Mouse (Mus musculus): ENCODE data around the gene Abtb2. TPM values are rescaled to one million over a fixed set of nuclear protein-coding genes. Genes with fewer than 3 reads are reported as not detected.
A peak's percentile ranks its signal among the peaks of the same experiment; 100 is the strongest.

Abtb2 gene
- polyA plus RNA-seq, 1 experiment from 2014 or later = 3.8 TPM

GRCm38 (mm10) chr2:103680364-103681110 is 114.4 kb downstream of the Abtb2 start:
- Histone ChIP-seq H3K4me2 (ENCODE audit: low read length) (no peak overlapping the region), H3K9me3 (replicated peaks; ENCODE audit: control insufficient read depth, low read length) (no peaks in the 10 kb centered on the region), H3K9ac (ENCODE audit: low read length) (no peak overlapping the region), H3K27me3 (replicated peaks; ENCODE audit: control insufficient read depth, insufficient read depth, low read length) (no peaks in the 10 kb centered on the region), H3K4me1 (ENCODE audit: control insufficient read depth, insufficient read depth, low read length) (peaks cover 20% of the 10 kb centered on the region; the same call in 1 of the 2 replicates), H3K36me3 (ENCODE audit: control insufficient read depth, insufficient read depth, low read length) (no peaks in the 10 kb centered on the region), H3K4me3 (ENCODE audit: low read depth, low read length) (no peak overlapping the region), H3K27ac (ENCODE audit: low read depth, low read length) (no peak overlapping the region)
- 84% methylated on average over 9 of the region's 9 CpGs for WGBS
- DNase-seq (ENCODE audit: low spot score) (no peak), ATAC-seq (no peak)

GRCm38 (mm10) chr2:103681149-103681548 is 115.0 kb downstream of the Abtb2 start:
- H3K4me3 ChIP-seq (ENCODE audit: low read depth, low read length) = no peak overlapping the region
- H3K27ac ChIP-seq (ENCODE audit: low read depth, low read length) = no peak overlapping the region
- 88% methylated on average over 5 of the region's 5 CpGs for WGBS
- no peak overlapping the region for H3K9ac ChIP-seq (ENCODE audit: low read length)
- peaks cover 20% of the 10 kb centered on the region; the same call in 1 of the 2 replicates for H3K4me1 ChIP-seq (ENCODE audit: control insufficient read depth, insufficient read depth, low read length)
- H3K36me3 ChIP-seq (ENCODE audit: control insufficient read depth, insufficient read depth, low read length) = no peaks in the 10 kb centered on the region
- no peaks in the 10 kb centered on the region for H3K9me3 ChIP-seq (replicated peaks; ENCODE audit: control insufficient read depth, low read length)
- DNase-seq (ENCODE audit: low spot score) (no peak), ATAC-seq (no peak)
- H3K4me2 ChIP-seq (ENCODE audit: low read length) = no peak overlapping the region
- H3K27me3 ChIP-seq (replicated peaks; ENCODE audit: control insufficient read depth, insufficient read depth, low read length) = no peaks in the 10 kb centered on the region

GRCm38 (mm10) chr2:103682261-103682722 is 116.2 kb downstream of the Abtb2 start:
- Histone ChIP-seq H3K9me3 (replicated peaks; ENCODE audit: control insufficient read depth, low read length) (no peaks in the 10 kb centered on the region), H3K4me2 (ENCODE audit: low read length) (no peak overlapping the region), H3K9ac (ENCODE audit: low read length) (no peak overlapping the region), H3K27ac (ENCODE audit: low read depth, low read length) (no peak overlapping the region), H3K36me3 (ENCODE audit: control insufficient read depth, insufficient read depth, low read length) (no peaks in the 10 kb centered on the region), H3K4me3 (ENCODE audit: low read depth, low read length) (no peak overlapping the region), H3K27me3 (replicated peaks; ENCODE audit: control insufficient read depth, insufficient read depth, low read length) (no peaks in the 10 kb centered on the region), H3K4me1 (ENCODE audit: control insufficient read depth, insufficient read depth, low read length) (peaks cover 20% of the 10 kb centered on the region; the same call in 1 of the 2 replicates)
- ATAC-seq = no peak
- DNase-seq (ENCODE audit: low spot score) = no peak
- WGBS = 78% methylated on average over 9 of the region's 9 CpGs

- Histone ChIP-seq H3K36me3 (ENCODE audit: control insufficient read depth, insufficient read depth, low read length) (no peaks in the 10 kb centered on the region), H3K4me3 (ENCODE audit: low read depth, low read length) (no peak overlapping the region), H3K9me3 (replicated peaks; ENCODE audit: control insufficient read depth, low read length) (no peaks in the 10 kb centered on the region), H3K9ac (ENCODE audit: low read length) (no peak overlapping the region), H3K27me3 (replicated peaks; ENCODE audit: control insufficient read depth, insufficient read depth, low read length) (no peaks in the 10 kb centered on the region), H3K4me2 (ENCODE audit: low read length) (no peak overlapping the region), H3K27ac (ENCODE audit: low read depth, low read length) (no peak overlapping the region), H3K4me1 (ENCODE audit: control insufficient read depth, insufficient read depth, low read length) (peaks cover 15% of the 10 kb centered on the region; the same call in 1 of the 2 replicates)
- DNase-seq (ENCODE audit: low spot score) = peak; percentile 83
- ATAC-seq = peak; percentile 83
- 57% methylated on average over 9 of the region's 9 CpGs for WGBS
Observed at GRCm38 (mm10) chr2:103682927-103683442, 116.9 kb downstream of the Abtb2 start.

- H3K4me3 ChIP-seq (ENCODE audit: low read depth, low read length) = no peak overlapping the region
- H3K9me3 ChIP-seq (replicated peaks; ENCODE audit: control insufficient read depth, low read length) = no peaks in the 10 kb centered on the region
- DNase-seq (ENCODE audit: low spot score) = no peak
- H3K36me3 ChIP-seq (ENCODE audit: control insufficient read depth, insufficient read depth, low read length) = no peaks in the 10 kb centered on the region
- H3K9ac ChIP-seq (ENCODE audit: low read length) = no peak overlapping the region
- 77% methylated on average over 2 of the region's 2 CpGs for WGBS
- peaks cover 15% of the 10 kb centered on the region; the same call in 1 of the 2 replicates for H3K4me1 ChIP-seq (ENCODE audit: control insufficient read depth, insufficient read depth, low read length)
- H3K27ac ChIP-seq (ENCODE audit: low read depth, low read length) = no peak overlapping the region
- no peak overlapping the region for H3K4me2 ChIP-seq (ENCODE audit: low read length)
- no peak for ATAC-seq
- H3K27me3 ChIP-seq (replicated peaks; ENCODE audit: control insufficient read depth, insufficient read depth, low read length) = no peaks in the 10 kb centered on the region
Observed at GRCm38 (mm10) chr2:103684431-103684830, 118.3 kb downstream of the Abtb2 start.

GRCm38 (mm10) chr2:103684926-103685577 is 118.9 kb downstream of the Abtb2 start:
- 74% methylated on average over 7 of the region's 7 CpGs for WGBS
- Histone ChIP-seq H3K27ac (ENCODE audit: low read depth, low read length) (no peak overlapping the region), H3K27me3 (replicated peaks; ENCODE audit: control insufficient read depth, insufficient read depth, low read length) (no peaks in the 10 kb centered on the region), H3K4me3 (ENCODE audit: low read depth, low read length) (no peak overlapping the region), H3K4me2 (ENCODE audit: low read length) (no peak overlapping the region), H3K9me3 (replicated peaks; ENCODE audit: control insufficient read depth, low read length) (no peaks in the 10 kb centered on the region), H3K36me3 (ENCODE audit: control insufficient read depth, insufficient read depth, low read length) (no peaks in the 10 kb centered on the region), H3K4me1 (ENCODE audit: control insufficient read depth, insufficient read depth, low read length) (peaks cover 16% of the 10 kb centered on the region), H3K9ac (ENCODE audit: low read length) (no peak overlapping the region)
- ATAC-seq = no peak
- no peak for DNase-seq (ENCODE audit: low spot score)

GRCm38 (mm10) chr2:103685581-103685980 is 119.5 kb downstream of the Abtb2 start:
- H3K27me3 ChIP-seq (replicated peaks; ENCODE audit: control insufficient read depth, insufficient read depth, low read length) = no peaks in the 10 kb centered on the region
- no peaks in the 10 kb centered on the region for H3K36me3 ChIP-seq (ENCODE audit: control insufficient read depth, insufficient read depth, low read length)
- no peak for DNase-seq (ENCODE audit: low spot score)
- H3K27ac ChIP-seq (ENCODE audit: low read depth, low read length) = no peak overlapping the region
- H3K9ac ChIP-seq (ENCODE audit: low read length) = no peak overlapping the region
- H3K4me1 ChIP-seq (ENCODE audit: control insufficient read depth, insufficient read depth, low read length) = peaks cover 22% of the 10 kb centered on the region
- WGBS = 90% methylated on average over 4 of the region's 4 CpGs
- ATAC-seq = no peak
- no peaks in the 10 kb centered on the region for H3K9me3 ChIP-seq (replicated peaks; ENCODE audit: control insufficient read depth, low read length)
- no peak overlapping the region for H3K4me3 ChIP-seq (ENCODE audit: low read depth, low read length)
- H3K4me2 ChIP-seq (ENCODE audit: low read length) = no peak overlapping the region

- H3K4me3 ChIP-seq (ENCODE audit: low read depth, low read length) = no peak overlapping the region
- ATAC-seq = no peak
- no peaks in the 10 kb centered on the region for H3K9me3 ChIP-seq (replicated peaks; ENCODE audit: control insufficient read depth, low read length)
- no peak overlapping the region for H3K9ac ChIP-seq (ENCODE audit: low read length)
- H3K4me1 ChIP-seq (ENCODE audit: control insufficient read depth, insufficient read depth, low read length) = peaks cover 23% of the 10 kb centered on the region
- H3K27ac ChIP-seq (ENCODE audit: low read depth, low read length) = no peak overlapping the region
- no peaks in the 10 kb centered on the region for H3K36me3 ChIP-seq (ENCODE audit: control insufficient read depth, insufficient read depth, low read length)
- no peak overlapping the region for H3K4me2 ChIP-seq (ENCODE audit: low read length)
- DNase-seq (ENCODE audit: low spot score) = no peak
- no peaks in the 10 kb centered on the region for H3K27me3 ChIP-seq (replicated peaks; ENCODE audit: control insufficient read depth, insufficient read depth, low read length)
Observed at GRCm38 (mm10) chr2:103687143-103687542, 121.0 kb downstream of the Abtb2 start.

GRCm38 (mm10) chr2:103687888-103688287 is 121.8 kb downstream of the Abtb2 start:
- DNase-seq (ENCODE audit: low spot score) (no peak), ATAC-seq (no peak)
- Histone ChIP-seq H3K36me3 (ENCODE audit: control insufficient read depth, insufficient read depth, low read length) (no peaks in the 10 kb centered on the region), H3K27ac (ENCODE audit: low read depth, low read length) (no peak overlapping the region), H3K4me1 (ENCODE audit: control insufficient read depth, insufficient read depth, low read length) (peaks cover 15% of the 10 kb centered on the region), H3K4me2 (ENCODE audit: low read length) (no peak overlapping the region), H3K9me3 (replicated peaks; ENCODE audit: control insufficient read depth, low read length) (no peaks in the 10 kb centered on the region), H3K27me3 (replicated peaks; ENCODE audit: control insufficient read depth, insufficient read depth, low read length) (no peaks in the 10 kb centered on the region), H3K4me3 (ENCODE audit: low read depth, low read length) (no peak overlapping the region), H3K9ac (ENCODE audit: low read length) (no peak overlapping the region)
